Mouse (Mus musculus) MEL (cell line): Measurements from ENCODE around the gene Tspan2. TPM values are rescaled to one million over a fixed set of nuclear protein-coding genes. Genes with fewer than 3 reads are reported as not detected.

Experiments used
- DNase-seq: peaks from one replicate; pipeline ENCODE4 v3.0.0; 2011; ENCODE audit warnings: low read depth, low spot score
- H3K27ac ChIP-seq: 2 replicates; pipeline ENCODE4 v1.5.1; 2012; ENCODE audit warnings: low read depth, mild to moderate bottlenecking, control low read depth, low read length, moderate library complexity; ENCODE audit not compliant: control insufficient read depth
- H3K27me3 ChIP-seq, 2 experiments: fragments of 150-350 bp in 1 of 2; sonication (generic) in 1 of 2; 2 replicates each; pipeline ENCODE4 v1.6.1; 2012; ENCODE audit warnings: low read length in 2 of 2, mild to moderate bottlenecking in 2 of 2, improper control_type of control experiment in 1 of 2, moderate library complexity in 1 of 2; ENCODE audit not compliant: insufficient read depth in 2 of 2, control insufficient read depth in 1 of 2
- H3K36me3 ChIP-seq, 2 experiments: 2 replicates each; pipeline ENCODE4 v1.6.1; 2012 to 2014; ENCODE audit warnings: low read length in 2 of 2, improper control_type of control experiment in 1 of 2, inconsistent platforms in 1 of 2, mild to moderate bottlenecking in 1 of 2; ENCODE audit not compliant: insufficient read depth in 2 of 2, control insufficient read depth in 1 of 2
- H3K4me1 ChIP-seq, 2 experiments: fragments of 150-350 bp in 1 of 2; sonication (generic) in 1 of 2; 2 replicates each; pipeline ENCODE4 v1.6.1; 2012; ENCODE audit warnings: low read length in 2 of 2, improper control_type of control experiment in 1 of 2, mild to moderate bottlenecking in 1 of 2; ENCODE audit not compliant: insufficient read depth in 2 of 2, control insufficient read depth in 1 of 2
- H3K4me3 ChIP-seq, 2 experiments: fragments of 150-350 bp in 1 of 2; sonication (generic) in 1 of 2; 2 replicates each; pipeline ENCODE4 v1.5.1; 2012; ENCODE audit warnings: low read depth in 2 of 2, low read length in 2 of 2, mild to moderate bottlenecking in 2 of 2, moderate library complexity in 2 of 2, control low read depth in 1 of 2, improper control_type of control experiment in 1 of 2; ENCODE audit not compliant: control insufficient read depth in 1 of 2, insufficient read depth in 1 of 2
- H3K79me2 ChIP-seq: 2 replicates; pipeline ENCODE4 v1.6.1; 2012; ENCODE audit warnings: mild to moderate bottlenecking, low read length, moderate library complexity; ENCODE audit not compliant: control insufficient read depth, poor library complexity, insufficient read depth
- H3K9ac ChIP-seq: 2 replicates; pipeline ENCODE4 v1.6.1; 2012; ENCODE audit warnings: low read depth, mild to moderate bottlenecking, control low read depth, low read length, moderate library complexity; ENCODE audit not compliant: control insufficient read depth, poor library complexity, severe bottlenecking
- H3K9me3 ChIP-seq: fragments of 150-350 bp; sonication (generic); replicated peaks from 2 replicates; pipeline ENCODE4 v1.6.1; 2012; ENCODE audit warnings: mild to moderate bottlenecking, low read length, improper control_type of control experiment, moderate library complexity; ENCODE audit not compliant: insufficient read depth
- CHD1 ChIP-seq: IDR thresholded peaks from 2 replicates; pipeline ENCODE4 v1.6.1; 2012; ENCODE audit warnings: low read depth, mild to moderate bottlenecking, inconsistent platforms, low read length, improper control_type of control experiment
- CTCF ChIP-seq, 3 experiments: IDR thresholded peaks in 2 of 3; conservative IDR thresholded peaks in 1 of 3; 2 replicates each; pipeline ENCODE4 v1.5.1; 2011 to 2012; ENCODE audit warnings: low read length in 3 of 3, low read depth in 2 of 3, mild to moderate bottlenecking in 2 of 3, improper control_type of control experiment in 1 of 3, inconsistent platforms in 1 of 3, mixed read lengths in 1 of 3, moderate library complexity in 1 of 3; ENCODE audit not compliant: control insufficient read depth in 1 of 3, insufficient read depth in 1 of 3, poor library complexity in 1 of 3, severe bottlenecking in 1 of 3
- E2F4 ChIP-seq: IDR thresholded peaks from 2 replicates; pipeline ENCODE4 v1.6.1; 2011; ENCODE audit warnings: low read depth, low read length, improper control_type of control experiment, borderline replicate concordance
- EP300 ChIP-seq, 2 experiments: IDR thresholded peaks; 2 replicates each; pipeline ENCODE4 v1.6.1; 2011; ENCODE audit warnings: improper control_type of control experiment in 2 of 2, low read length in 2 of 2, low read depth in 1 of 2, mild to moderate bottlenecking in 1 of 2
- GATA1 ChIP-seq: IDR thresholded peaks from 2 replicates; pipeline ENCODE4 v1.6.1; 2011; ENCODE audit warnings: low read depth, low read length, improper control_type of control experiment
- HCFC1 ChIP-seq: IDR thresholded peaks from 2 replicates; pipeline ENCODE4 v1.6.1; 2012; ENCODE audit warnings: low read depth, mild to moderate bottlenecking, inconsistent platforms, low read length, improper control_type of control experiment, moderate library complexity
- KAT2A ChIP-seq: conservative IDR thresholded peaks from 2 replicates; pipeline ENCODE4 v1.6.1; 2012; ENCODE audit warnings: low read depth, low read length, improper control_type of control experiment, inconsistent platforms
- MAFK ChIP-seq: IDR thresholded peaks from 2 replicates; pipeline ENCODE4 v1.6.1; 2011; ENCODE audit warnings: low read depth, mild to moderate bottlenecking, low read length, improper control_type of control experiment, borderline replicate concordance
- MAX ChIP-seq: IDR thresholded peaks from 2 replicates; pipeline ENCODE4 v1.6.1; 2011; ENCODE audit warnings: low read length, improper control_type of control experiment
- MYB ChIP-seq: IDR thresholded peaks from 2 replicates; pipeline ENCODE4 v1.6.1; 2011; ENCODE audit warnings: mild to moderate bottlenecking, low read depth, low read length, improper control_type of control experiment
- MYC ChIP-seq: IDR thresholded peaks from 2 replicates; pipeline ENCODE4 v1.6.1; 2011; ENCODE audit warnings: low read depth, mild to moderate bottlenecking, low read length, improper control_type of control experiment, moderate library complexity
- NELFE ChIP-seq: IDR thresholded peaks from 2 replicates; pipeline ENCODE4 v1.6.1; 2011; ENCODE audit warnings: low read depth, low read length, improper control_type of control experiment
- NRF1 ChIP-seq: IDR thresholded peaks from 2 replicates; pipeline ENCODE4 v1.6.1; 2014; ENCODE audit warnings: low read depth, mild to moderate bottlenecking, inconsistent platforms, low read length, improper control_type of control experiment, moderate library complexity; ENCODE audit not compliant: poor library complexity, insufficient read depth, severe bottlenecking
- POLR2AphosphoS5 ChIP-seq: IDR thresholded peaks from 2 replicates; pipeline ENCODE4 v1.6.1; 2012; ENCODE audit warnings: low read depth, borderline replicate concordance, mild to moderate bottlenecking, inconsistent platforms, low read length, moderate library complexity, mixed read lengths
- RAD21 ChIP-seq: IDR thresholded peaks from 2 replicates; pipeline ENCODE4 v1.6.1; 2011; ENCODE audit warnings: mild to moderate bottlenecking, low read depth, low read length, improper control_type of control experiment
- RCOR1 ChIP-seq: IDR thresholded peaks from 2 replicates; pipeline ENCODE4 v1.6.1; 2012; ENCODE audit warnings: low read depth, mild to moderate bottlenecking, inconsistent platforms, low read length, improper control_type of control experiment
- SIN3A ChIP-seq: IDR thresholded peaks from 2 replicates; pipeline ENCODE4 v1.6.1; 2012; ENCODE audit warnings: low read length, improper control_type of control experiment, inconsistent platforms
- SMC3 ChIP-seq: IDR thresholded peaks from 2 replicates; pipeline ENCODE4 v1.6.1; 2011; ENCODE audit warnings: low read depth, low read length, improper control_type of control experiment
- TAL1 ChIP-seq: IDR thresholded peaks from 2 replicates; pipeline ENCODE4 v1.6.1; 2012; ENCODE audit warnings: mild to moderate bottlenecking, inconsistent platforms, low read length, moderate library complexity, mixed read lengths
- TBP ChIP-seq: IDR thresholded peaks from 2 replicates; pipeline ENCODE4 v1.8.0; 2011; ENCODE audit warnings: low read depth, low read length, improper control_type of control experiment
- UBTF ChIP-seq: IDR thresholded peaks from 2 replicates; pipeline ENCODE4 v1.6.1; 2012; ENCODE audit warnings: low read depth, mild to moderate bottlenecking, inconsistent platforms, low read length, improper control_type of control experiment, moderate library complexity, borderline replicate concordance; ENCODE audit not compliant: insufficient read depth
- USF1 ChIP-seq: IDR thresholded peaks from 2 replicates; pipeline ENCODE4 v1.6.1; 2014; ENCODE audit warnings: low read depth, mild to moderate bottlenecking, inconsistent platforms, low read length, improper control_type of control experiment, moderate library complexity
- USF2 ChIP-seq, 2 experiments: IDR thresholded peaks; 2 replicates each; pipeline ENCODE4 v1.6.1; 2011 to 2012; ENCODE audit warnings: improper control_type of control experiment in 2 of 2, low read length in 2 of 2, borderline replicate concordance in 1 of 2, inconsistent platforms in 1 of 2, low read depth in 1 of 2, mild to moderate bottlenecking in 1 of 2; ENCODE audit not compliant: insufficient read depth in 1 of 2
- ZKSCAN1 ChIP-seq: IDR thresholded peaks from 2 replicates; pipeline ENCODE4 v1.6.1; 2012; ENCODE audit warnings: low read depth, mild to moderate bottlenecking, inconsistent platforms, low read length, improper control_type of control experiment, moderate library complexity
- ZMIZ1 ChIP-seq: IDR thresholded peaks from 2 replicates; pipeline ENCODE4 v1.6.1; 2012; ENCODE audit warnings: low read depth, mild to moderate bottlenecking, inconsistent platforms, low read length, improper control_type of control experiment, moderate library complexity
- polyA plus RNA-seq, 2 experiments: library from polyadenylated mRNA; stranded (reverse) in 1 of 2; unstranded in 1 of 2; fragments of >175 nt in 1 of 2; fragments of >200 nt in 1 of 2; gene quantifications; 2 replicates each; pipeline versions ENCODE4 v1.2.1 to v1.2.4; 2012; ENCODE audit warnings: low replicate concordance in 2 of 2, low read depth in 1 of 2; ENCODE audit not compliant: insufficient read length in 2 of 2, insufficient read depth in 1 of 2, missing spikeins in 1 of 2
- total RNA-seq: library from RNA; depleted of rRNA; stranded (reverse); fragments of 300-350 nt; gene quantifications from 2 replicates; pipeline ENCODE4 v1.2.3, GENCODE M21; 2012

Tspan2 gene
- total and polyA plus RNA-seq, 3 experiments = not detected

DNA sequence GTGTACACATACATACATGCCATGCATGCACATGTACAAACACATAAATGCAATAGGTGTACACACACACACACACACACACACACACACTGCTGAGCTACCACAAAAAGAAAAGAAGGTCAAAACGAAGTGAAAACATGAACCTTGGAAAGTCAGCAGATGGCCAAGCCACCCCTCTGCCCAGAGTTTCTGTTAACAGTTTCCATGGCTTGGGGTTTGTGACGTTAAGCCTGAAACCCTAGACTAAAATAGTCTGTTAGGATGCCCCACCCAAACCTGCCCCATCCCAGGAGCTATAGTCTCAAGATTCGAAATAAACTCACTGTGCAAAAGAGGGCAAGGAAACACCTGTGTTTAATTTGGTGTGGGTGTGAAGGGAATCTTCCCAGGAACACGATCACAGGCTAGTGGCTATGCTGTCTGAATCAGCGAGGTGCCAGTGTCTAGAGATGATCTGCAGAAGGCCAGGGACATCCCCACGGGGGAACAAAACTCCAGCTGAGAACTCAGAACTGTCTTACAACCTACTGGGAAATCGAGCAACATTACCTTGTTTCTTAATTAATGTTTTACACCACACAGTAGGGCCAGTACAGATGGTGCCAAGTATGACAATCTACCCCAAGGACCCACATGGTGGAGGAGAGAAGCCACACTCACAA is 9.4 kb upstream of the Tspan2 start:
- Histone ChIP-seq H3K27ac (no peak overlapping the region), H3K27me3 (no peaks in the 10 kb centered on the region; a peak in 1 of 4 replicates), H3K4me1 (no peaks in the 10 kb centered on the region), H3K9ac (no peak overlapping the region), H3K36me3 (no peaks in the 10 kb centered on the region), H3K9me3 (no peaks in the 10 kb centered on the region), H3K4me3 (no peak overlapping the region), H3K79me2 (no peaks in the 10 kb centered on the region)
- DNase-seq = no peak
- TF ChIP-seq MAFK (no peak), USF2 (IDR thresholded peaks at IDR 0.05; ENCODE audit: borderline replicate concordance in 1 of 2, insufficient read depth in 1 of 2, low read depth in 1 of 2, low read length in 2 of 2) (no peak), RCOR1 (no peak), ZMIZ1 (no peak), USF1 (no peak), POLR2AphosphoS5 (no peak), HCFC1 (no peak), SIN3A (no peak), RAD21 (no peak), TBP (no peak), SMC3 (no peak), TAL1 (no peak), UBTF (no peak), KAT2A (no peak), MYB (no peak), GATA1 (no peak)

DNA sequence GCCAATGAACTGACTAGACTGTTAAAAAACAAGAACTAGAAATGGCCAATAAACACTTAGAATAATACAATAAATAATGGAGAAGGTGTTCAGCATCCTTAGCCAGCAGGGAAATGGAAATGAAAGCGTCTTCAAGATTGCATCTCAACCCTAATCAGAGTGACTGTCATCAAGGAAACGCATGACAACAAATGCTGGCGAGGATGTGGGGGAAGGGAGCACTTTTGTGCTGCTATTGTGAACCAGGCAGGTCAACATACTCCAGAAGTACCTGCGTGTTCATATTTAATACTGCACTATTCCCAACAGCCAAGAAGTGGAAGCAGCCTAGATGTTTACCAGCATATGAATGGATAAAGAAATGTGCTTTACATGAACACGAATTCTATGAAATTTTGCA is 4.9 kb upstream of the Tspan2 start:
- no peaks in the 10 kb centered on the region for H3K79me2 ChIP-seq
- DNase-seq = no peak
- no peak overlapping the region for H3K27ac ChIP-seq
- TF ChIP-seq ZKSCAN1 = no peak
- TF ChIP-seq NRF1 = no peak
- no peak for TF ChIP-seq MYC
- TF ChIP-seq EP300 (IDR thresholded peaks at IDR 0.05; ENCODE audit: low read depth in 1 of 2, low read length in 2 of 2) = no peak
- no peak for TF ChIP-seq RCOR1
- no peak for TF ChIP-seq CTCF (IDR thresholded peaks at IDR 0.05 in 2 of 3, conservative IDR thresholded peaks at IDR 0.05 in 1 of 3; ENCODE audit: control insufficient read depth in 1 of 3, insufficient read depth in 1 of 3, low read depth in 2 of 3, low read length in 3 of 3, poor library complexity in 1 of 3, severe bottlenecking in 1 of 3)
- no peak for TF ChIP-seq NELFE
- no peak for TF ChIP-seq USF1
- no peak for TF ChIP-seq CHD1
- no peak for TF ChIP-seq TBP
- TF ChIP-seq E2F4 = no peak
- TF ChIP-seq MAX = no peak
- no peak for TF ChIP-seq UBTF
- no peak for TF ChIP-seq MAFK
- TF ChIP-seq RAD21 = no peak
- TF ChIP-seq, all 39 proteins: peak for 0
- no peak overlapping the region for H3K4me3 ChIP-seq
- H3K9ac ChIP-seq = no peak overlapping the region
- no peaks in the 10 kb centered on the region for H3K9me3 ChIP-seq
- no peaks in the 10 kb centered on the region for H3K4me1 ChIP-seq
- no peaks in the 10 kb centered on the region for H3K36me3 ChIP-seq
- no peaks in the 10 kb centered on the region; a peak in 1 of 4 replicates for H3K27me3 ChIP-seq
